Mouse (Mus musculus): ENCODE measurements around the gene Sh3pxd2b.

DNA sequence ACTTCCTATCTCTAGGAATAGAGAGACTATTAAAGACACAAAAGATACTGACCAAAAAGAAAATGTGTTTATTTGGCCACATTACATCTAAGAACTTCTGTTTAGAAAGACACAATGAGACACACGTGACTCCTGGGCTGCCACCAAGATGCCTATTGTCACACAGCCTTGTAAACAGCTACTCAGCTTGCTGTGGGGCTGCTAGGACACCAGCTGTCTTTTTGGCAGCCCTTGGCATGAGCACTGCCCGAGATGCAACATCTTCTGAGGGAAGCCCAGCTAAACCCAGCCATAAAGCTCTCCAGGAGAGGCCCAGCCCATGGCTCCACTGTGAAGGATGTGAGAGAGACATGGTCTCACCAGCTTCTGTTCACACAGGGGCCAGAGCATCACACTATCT, 45.5 kb downstream of the Sh3pxd2b start:
- TF ChIP-seq POLR2A (IDR thresholded peaks at IDR 0.05; ENCODE audit: low read depth, low read length) (no peak), CTCF (conservative IDR thresholded peaks at IDR 0.05; ENCODE audit: insufficient read depth, insufficient read length, low read depth, low read length) (no peak)

All from kidney, adult 2 months (tissue).